ENCODE assay signal across 8 mouse cellular contexts in genomic region chr5:45529696-45530095, GRCm38 (mm10). TPM values are rescaled to one million over a fixed set of nuclear protein-coding genes. Genes with fewer than 3 reads are reported as not detected.
DNase-seq lines count a peak whose midpoint lies in the region; ATAC-seq lines count a peak whose summit lies in the region.
"Had no signal": no experiment of that assay in that cellular context is flagged by ENCODE, and none has a peak within 500 bp of the region (broad histone marks: within the 10 kb centered on the region; RNA-seq: fewer than 3 reads in every experiment).

No protein-coding gene starts in this region.

- H3K4me2 ChIP-seq in neural tube, embryonic 15.5 days = no peak overlapping the region
- H3K4me2 ChIP-seq in neural tube, embryonic 11.5 days (ENCODE audit: low read depth) = no peak overlapping the region

- H3K4me3 ChIP-seq in neural tube, embryonic 15.5 days (replicated peaks) = no peak overlapping the region
- no peak overlapping the region for H3K4me3 ChIP-seq in neural tube, embryonic 11.5 days (ENCODE audit: low read depth, low read length)
- H3K4me3 ChIP-seq: erythroblast, embryonic 14.5 days had no signal

- H3K9ac ChIP-seq in neural tube, embryonic 15.5 days (replicated peaks) = no peak overlapping the region
- no peak overlapping the region for H3K9ac ChIP-seq in neural tube, embryonic 11.5 days (ENCODE audit: low read length)

- peaks cover 73% of the 10 kb centered on the region for H3K36me3 ChIP-seq in neural tube, embryonic 15.5 days
- H3K36me3 ChIP-seq in neural tube, embryonic 11.5 days (ENCODE audit: control insufficient read depth, insufficient read depth, low read length) = peaks cover 5% of the 10 kb centered on the region

- peak; percentile 32 for DNase-seq in neural tube, embryonic 10.5 days (ENCODE audit: extremely low spot score, low spot score)
- peak; percentile 71 for DNase-seq in R1 (ENCODE audit: low read depth, low spot score)
- DNase-seq in embryo, embryonic 11 days = peak; percentile 42
- DNase-seq in neural tube, embryonic 11.5 days (ENCODE audit: low spot score) = peak; percentile 36
- DNase-seq in right cerebral cortex, postnatal 14 days = no peak
- DNase-seq in MN1 (ENCODE audit: low spot score) = no peak

- 0 out of 2 replicates have a peak, but pooled peaks cover 1% of the 10 kb centered on the region for H3K4me1 ChIP-seq in neural tube, embryonic 15.5 days
- no peaks in the 10 kb centered on the region for H3K4me1 ChIP-seq in neural tube, embryonic 11.5 days (ENCODE audit: control insufficient read depth, insufficient read depth, low read length)

- H3K27me3 ChIP-seq in neural tube, embryonic 15.5 days (replicated peaks) = no peaks in the 10 kb centered on the region
- no peaks in the 10 kb centered on the region for H3K27me3 ChIP-seq in neural tube, embryonic 11.5 days (ENCODE audit: control insufficient read depth, insufficient read depth, low read length)

- WGBS in neural tube, embryonic 15.5 days = 89% methylated on average over 3 of the region's 3 CpGs
- 91% methylated on average over 3 of the region's 3 CpGs for WGBS in neural tube, embryonic 11.5 days

- ATAC-seq in neural tube, embryonic 15.5 days (ENCODE audit: low FRiP score) = no peak
- ATAC-seq in neural tube, embryonic 11.5 days (ENCODE audit: insufficient read depth, low FRiP score, low TSS enrichment) = no peak

- no peaks in the 10 kb centered on the region for H3K9me3 ChIP-seq in neural tube, embryonic 15.5 days (replicated peaks)
- no peaks in the 10 kb centered on the region for H3K9me3 ChIP-seq in neural tube, embryonic 11.5 days (ENCODE audit: control insufficient read depth, low read length)

- H3K27ac ChIP-seq in neural tube, embryonic 15.5 days (replicated peaks) = no peak overlapping the region
- no peak overlapping the region for H3K27ac ChIP-seq in neural tube, embryonic 11.5 days (ENCODE audit: low read depth, low read length)

RNA-seq across cellular contexts. Expression of gene Med28, which starts 9.7 kb away (rescaled TPM):
- 240 and 257 TPM in 2 replicates for polyA plus RNA-seq in neural tube, embryonic 15.5 days (2015; fragmentation: Nextera tagmentation; extraction: Ambion mirVana)
- 281 and 285 TPM in 2 replicates for polyA plus RNA-seq in neural tube, embryonic 11.5 days (2014; fragmentation: Nextera tagmentation; extraction: Ambion mirVana)

RNA-seq across cellular contexts. Expression of gene Lap3, which starts 36.5 kb away (rescaled TPM):
- polyA plus RNA-seq in neural tube, embryonic 15.5 days (2015; fragmentation: Nextera tagmentation; extraction: Ambion mirVana) = 33.5 and 43.9 TPM in 2 replicates
- 76.3 and 81.2 TPM in 2 replicates for polyA plus RNA-seq in neural tube, embryonic 11.5 days (2014; fragmentation: Nextera tagmentation; extraction: Ambion mirVana)

Comparison
In these comparisons a context has a peak if more than half of its experiments do, and no peak if none do; other contexts are left out.
1. DNase-seq: peak in neural tube, embryonic 10.5 days (single experiment), R1 (single experiment), embryo, embryonic 11 days (single experiment) and neural tube, embryonic 11.5 days (single experiment); none in right cerebral cortex, postnatal 14 days (single experiment) and MN1 (single experiment).